Mouse (Mus musculus) stomach, embryonic 16.5 days (tissue): ENCODE data around the gene Ptpn1. TPM values are rescaled to one million over a fixed set of nuclear protein-coding genes. Genes with fewer than 3 reads are reported as not detected.

Experiments used
- ATAC-seq: fragments of 200-750 bp; cut with Nextera tagmentation; 2 replicates; pipeline ENCODE4 v1.8.0; 2017; ENCODE audit warnings: moderate number of reproducible peaks, moderate TSS enrichment; ENCODE audit not compliant: insufficient read depth, low FRiP score
- H3K27ac ChIP-seq: fragments of 300-500 bp; sonication (generic); 2 replicates; pipeline ENCODE4 v1.5.1; 2014; ENCODE audit warnings: low read length
- H3K27me3 ChIP-seq: fragments of 300-500 bp; sonication (generic); 2 replicates; pipeline ENCODE4 v1.6.1; 2014; ENCODE audit warnings: low read length, control low read depth, mixed read lengths; ENCODE audit not compliant: control insufficient read depth, insufficient read depth
- H3K36me3 ChIP-seq: fragments of 300-500 bp; sonication (generic); 2 replicates; pipeline ENCODE4 v1.6.1; 2014; ENCODE audit warnings: low read length; ENCODE audit not compliant: control insufficient read depth, insufficient read depth
- H3K4me1 ChIP-seq: fragments of 300-500 bp; sonication (generic); 2 replicates; pipeline ENCODE4 v1.6.1; 2014; ENCODE audit warnings: low read length, control low read depth, mixed read lengths; ENCODE audit not compliant: control insufficient read depth, insufficient read depth
- H3K4me2 ChIP-seq: fragments of 300-500 bp; sonication (generic); 2 replicates; pipeline ENCODE4 v1.6.1; 2014; ENCODE audit warnings: low read depth, low read length, mixed read lengths
- H3K4me3 ChIP-seq: fragments of 300-500 bp; sonication (generic); replicated peaks from 2 replicates; pipeline ENCODE4 v1.5.1; 2014; ENCODE audit warnings: mild to moderate bottlenecking, low read length
- H3K9ac ChIP-seq: fragments of 300-500 bp; sonication (generic); 2 replicates; pipeline ENCODE4 v1.6.1; 2014; ENCODE audit warnings: low read length
- H3K9me3 ChIP-seq: fragments of 300-500 bp; sonication (generic); replicated peaks from 2 replicates; pipeline ENCODE4 v1.6.1; 2016; ENCODE audit warnings: low read length, control low read depth; ENCODE audit not compliant: control insufficient read depth
- WGBS: fragments of 180-500 bp; shearing (Covaris S2); extraction: QIAGEN DNeasy Blood & Tissue Kit; methylation state at CpG from one replicate; pipeline ENCODE4 v1.1.7; 2014; 5-methylcytosine and 5-hydroxymethylcytosine counted together
- polyA plus RNA-seq: library from polyadenylated mRNA; unstranded; fragments of >200 nt; fragmentation: Nextera tagmentation; extraction: Ambion mirVana; gene quantifications from 2 replicates; pipeline ENCODE4 v1.2.1, GENCODE M21; 2015

Gene Ptpn1
- polyA plus RNA-seq, 1 experiment from 2014 or later = 51.3 TPM

DNA sequence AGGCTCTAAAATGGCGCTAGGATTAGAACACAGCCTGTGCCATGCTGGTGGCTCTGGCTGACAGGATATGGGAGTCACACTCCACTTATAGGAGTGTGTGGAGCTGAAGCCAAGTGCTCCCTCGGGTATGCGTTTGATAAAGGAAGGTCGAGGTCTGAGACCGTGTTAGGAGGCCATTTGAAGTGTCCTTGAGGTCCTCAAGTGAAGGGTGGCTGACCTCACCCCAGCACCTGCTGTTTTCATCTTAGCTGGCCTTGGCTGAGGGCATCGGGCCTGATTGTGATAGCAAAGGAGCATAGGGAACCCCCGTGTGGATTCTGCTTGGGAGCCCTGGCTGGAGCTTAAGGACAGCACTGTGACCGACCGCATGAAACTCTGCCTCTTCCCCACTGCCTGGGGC is 32.5 kb downstream of the Ptpn1 start:
- H3K4me2 ChIP-seq = no peak overlapping the region
- H3K9ac ChIP-seq = no peak overlapping the region
- no peak for ATAC-seq
- no peaks in the 10 kb centered on the region for H3K9me3 ChIP-seq
- no peaks in the 10 kb centered on the region for H3K27me3 ChIP-seq
- no peaks in the 10 kb centered on the region; the same call in 1 of the 2 replicates for H3K36me3 ChIP-seq
- H3K4me1 ChIP-seq = peaks cover 4% of the 10 kb centered on the region
- H3K4me3 ChIP-seq = no peak overlapping the region
- WGBS = 81% methylated on average over 9 of the region's 9 CpGs
- no peak overlapping the region for H3K27ac ChIP-seq

DNA sequence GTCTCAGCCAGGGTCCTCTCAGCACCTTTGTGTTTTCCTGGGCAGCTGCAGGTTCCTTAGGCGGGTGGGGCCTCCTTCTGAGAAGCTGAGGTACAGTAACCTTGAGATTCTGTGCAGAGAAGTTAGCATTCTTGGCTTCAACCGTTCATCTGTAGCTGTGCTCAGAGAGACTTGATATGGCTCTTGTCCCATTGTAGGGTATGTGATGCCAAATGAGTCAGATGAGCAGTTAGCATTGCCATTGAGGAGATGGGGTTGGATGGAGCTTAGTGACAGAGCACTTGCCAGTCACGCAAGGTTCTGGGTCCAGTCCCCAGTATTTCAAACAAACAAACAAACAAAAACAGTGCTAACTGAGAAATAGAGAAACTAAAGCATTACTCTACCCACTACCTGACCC is 34.1 kb downstream of the Ptpn1 start:
- no peaks in the 10 kb centered on the region for H3K4me1 ChIP-seq
- ATAC-seq = no peak
- H3K27ac ChIP-seq = no peak overlapping the region
- H3K9ac ChIP-seq = no peak overlapping the region
- H3K36me3 ChIP-seq = no peaks in the 10 kb centered on the region; the same call in 1 of the 2 replicates
- H3K9me3 ChIP-seq = no peaks in the 10 kb centered on the region
- H3K27me3 ChIP-seq = no peaks in the 10 kb centered on the region
- H3K4me3 ChIP-seq = no peak overlapping the region
- 91% methylated on average over 3 of the region's 3 CpGs for WGBS
- H3K4me2 ChIP-seq = no peak overlapping the region

DNA sequence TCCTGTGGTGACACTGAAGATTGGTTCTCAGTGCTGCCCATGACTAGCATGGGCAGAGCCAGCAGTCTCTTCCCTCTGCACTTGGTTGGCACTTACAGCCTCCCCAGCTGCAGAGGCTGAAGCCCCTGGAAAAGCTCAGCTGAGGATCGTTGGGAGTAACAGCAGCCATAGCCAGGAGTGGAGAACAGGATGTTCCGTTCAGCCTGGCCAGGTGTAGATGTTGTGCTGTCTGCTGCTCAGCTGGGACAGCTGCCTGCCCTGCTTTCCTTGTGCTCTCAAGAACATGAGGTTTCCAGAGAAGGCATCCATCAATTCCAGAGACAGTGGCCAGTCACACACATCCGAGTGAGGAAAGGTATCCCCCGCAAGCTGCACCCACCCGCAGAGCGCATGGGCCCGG is 36.6 kb downstream of the Ptpn1 start:
- Histone ChIP-seq H3K9ac (no peak overlapping the region), H3K27ac (no peak overlapping the region), H3K36me3 (peaks cover 8% of the 10 kb centered on the region), H3K4me1 (peaks cover 3% of the 10 kb centered on the region; the same call in 1 of the 2 replicates), H3K4me3 (no peak overlapping the region), H3K4me2 (no peak overlapping the region), H3K27me3 (no peaks in the 10 kb centered on the region), H3K9me3 (no peaks in the 10 kb centered on the region)
- ATAC-seq = no peak
- WGBS = 88% methylated on average over 7 of the region's 7 CpGs

DNA sequence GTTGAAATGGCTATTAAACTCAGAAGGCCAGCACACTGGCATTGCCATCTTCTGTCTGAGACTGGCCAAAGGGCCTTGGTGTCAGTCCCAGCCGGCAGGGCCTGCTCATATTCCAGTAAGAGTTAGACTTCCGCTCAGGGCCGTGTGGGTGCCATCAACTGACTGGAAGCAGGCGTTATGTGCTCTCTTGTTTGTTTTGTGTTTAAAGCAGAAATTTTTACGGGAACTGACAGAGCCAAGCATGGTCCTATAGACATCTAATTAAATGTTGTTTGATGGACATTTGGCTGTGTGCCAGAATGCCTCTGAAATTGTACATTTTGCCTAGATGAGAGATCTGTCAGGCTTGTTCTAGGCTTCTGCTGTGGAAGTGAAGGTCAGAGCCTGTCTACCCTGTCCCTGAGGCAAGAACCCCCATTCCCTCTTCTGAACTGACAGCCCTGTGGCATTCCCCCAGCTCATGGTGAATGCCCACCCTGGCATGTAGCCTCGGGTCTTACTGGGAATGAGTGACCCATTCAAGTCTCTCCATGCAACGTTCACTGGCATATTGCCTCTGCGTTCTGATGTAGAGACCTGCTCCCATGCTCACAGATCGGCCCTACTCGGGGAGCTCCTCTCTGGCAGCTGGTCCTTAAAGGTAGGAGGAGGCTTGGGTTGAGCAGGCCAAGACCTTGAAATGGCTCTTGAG is 38.1 kb downstream of the Ptpn1 start:
- 78% methylated on average over 10 of the region's 10 CpGs for WGBS
- Histone ChIP-seq H3K27ac (no peak overlapping the region), H3K4me1 (peaks cover 3% of the 10 kb centered on the region; the same call in 1 of the 2 replicates), H3K9ac (no peak overlapping the region), H3K4me2 (no peak overlapping the region), H3K27me3 (no peaks in the 10 kb centered on the region), H3K4me3 (no peak overlapping the region), H3K36me3 (peaks cover 13% of the 10 kb centered on the region), H3K9me3 (no peaks in the 10 kb centered on the region)
- no peak for ATAC-seq

DNA sequence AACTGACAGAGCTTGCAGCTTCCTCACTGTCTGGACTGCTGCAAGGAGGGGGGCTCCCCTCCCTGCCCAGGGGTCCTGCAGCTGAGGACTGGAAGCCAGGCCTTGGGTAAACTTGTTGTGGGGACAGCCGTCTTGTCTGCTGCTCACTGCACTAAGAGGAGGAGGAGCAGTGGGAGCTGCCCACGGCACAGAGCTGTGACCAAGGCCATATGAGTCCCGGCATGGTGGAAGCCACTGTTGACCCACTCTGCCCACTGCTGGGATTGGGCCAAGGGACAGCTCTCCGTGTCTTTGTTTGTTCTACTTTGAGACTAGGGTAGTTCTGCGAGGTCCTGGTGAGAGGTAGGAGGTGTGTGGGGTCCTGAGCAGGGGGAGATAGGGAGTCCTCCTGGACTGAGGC is 40.3 kb downstream of the Ptpn1 start:
- 58% methylated on average over 5 of the region's 5 CpGs for WGBS
- H3K9me3 ChIP-seq = no peaks in the 10 kb centered on the region
- H3K27me3 ChIP-seq = no peaks in the 10 kb centered on the region
- H3K4me3 ChIP-seq = no peak overlapping the region
- peak; percentile 14; the same call in 1 of the 2 replicates for ATAC-seq
- peaks cover 3% of the 10 kb centered on the region; the same call in 1 of the 2 replicates for H3K4me1 ChIP-seq
- H3K36me3 ChIP-seq = peaks cover 28% of the 10 kb centered on the region
- peak overlapping the region; percentile 31; the same call in 1 of the 2 replicates for H3K27ac ChIP-seq
- no peak overlapping the region for H3K4me2 ChIP-seq
- no peak overlapping the region for H3K9ac ChIP-seq

GRCm38 (mm10) chr2:167972809-167973208 is 41.0 kb downstream of the Ptpn1 start:
- no peak overlapping the region for H3K4me3 ChIP-seq
- H3K27ac ChIP-seq = peak overlapping the region; percentile 31; the same call in 1 of the 2 replicates
- peaks cover 28% of the 10 kb centered on the region for H3K36me3 ChIP-seq
- no peak overlapping the region for H3K9ac ChIP-seq
- H3K9me3 ChIP-seq = no peaks in the 10 kb centered on the region
- peak; percentile 29; the same call in 1 of the 2 replicates for ATAC-seq
- no peak overlapping the region for H3K4me2 ChIP-seq
- H3K27me3 ChIP-seq = no peaks in the 10 kb centered on the region
- H3K4me1 ChIP-seq = peaks cover 4% of the 10 kb centered on the region
- WGBS = 16% methylated on average over 1 of the region's 1 CpGs

DNA sequence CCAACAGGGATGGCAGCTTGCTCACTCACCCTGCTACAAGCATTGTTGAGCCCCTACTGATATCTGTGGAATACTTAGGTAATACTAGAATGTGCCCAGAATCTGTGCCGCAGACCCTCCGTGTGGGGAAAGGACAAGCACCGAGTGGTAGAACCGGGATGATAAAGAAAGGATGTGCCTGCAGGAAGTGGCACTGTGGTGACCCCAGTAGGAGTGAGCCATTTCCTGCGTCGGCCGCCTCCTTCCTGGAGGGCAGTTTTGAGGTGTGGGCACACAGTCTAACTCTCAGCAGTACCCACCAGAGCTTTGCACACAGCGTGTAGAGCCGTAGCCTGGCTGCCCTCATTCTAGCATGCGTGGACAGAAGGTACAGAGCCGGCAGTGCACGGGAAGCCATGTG is 43.9 kb downstream of the Ptpn1 start:
- Histone ChIP-seq H3K27ac (no peak overlapping the region), H3K9me3 (no peaks in the 10 kb centered on the region), H3K4me2 (no peak overlapping the region), H3K4me3 (no peak overlapping the region), H3K27me3 (no peaks in the 10 kb centered on the region), H3K36me3 (peaks cover 28% of the 10 kb centered on the region), H3K9ac (no peak overlapping the region), H3K4me1 (peaks cover 17% of the 10 kb centered on the region)
- WGBS = 89% methylated on average over 12 of the region's 12 CpGs
- ATAC-seq = no peak

GRCm38 (mm10) chr2:167978271-167978670 is 46.4 kb downstream of the Ptpn1 start:
- Histone ChIP-seq H3K9ac (no peak overlapping the region), H3K4me3 (no peak overlapping the region), H3K36me3 (peaks cover 20% of the 10 kb centered on the region), H3K27me3 (no peaks in the 10 kb centered on the region), H3K27ac (no peak overlapping the region), H3K4me1 (peaks cover 14% of the 10 kb centered on the region), H3K9me3 (no peaks in the 10 kb centered on the region), H3K4me2 (no peak overlapping the region)
- WGBS = 85% methylated on average over 10 of the region's 10 CpGs
- ATAC-seq = no peak

GRCm38 (mm10) chr2:167980391-167980790 is 48.5 kb downstream of the Ptpn1 start:
- no peak overlapping the region for H3K9ac ChIP-seq
- peaks cover 14% of the 10 kb centered on the region for H3K4me1 ChIP-seq
- no peak overlapping the region for H3K4me2 ChIP-seq
- peaks cover 12% of the 10 kb centered on the region; the same call in 1 of the 2 replicates for H3K36me3 ChIP-seq
- 68% methylated on average over 10 of the region's 10 CpGs for WGBS
- no peak overlapping the region for H3K27ac ChIP-seq
- ATAC-seq = no peak
- no peaks in the 10 kb centered on the region for H3K9me3 ChIP-seq
- H3K4me3 ChIP-seq = no peak overlapping the region
- H3K27me3 ChIP-seq = no peaks in the 10 kb centered on the region
